Mouse (Mus musculus) embryonic facial prominence, embryonic 10.5 days (tissue): Measurements from ENCODE around the gene Gm21981. TPM values are rescaled to one million over a fixed set of nuclear protein-coding genes. Genes with fewer than 3 reads are reported as not detected.

ENCODE experiments used
- DNase-seq: peaks from one replicate; pipeline ENCODE4 v3.0.0-alpha.2; 2017; ENCODE audit warnings: low spot score
- H3K27ac ChIP-seq: fragments of 300-500 bp; sonication (generic); replicated peaks from 2 replicates; pipeline ENCODE4 v1.5.1; 2016; ENCODE audit warnings: mild to moderate bottlenecking
- H3K27me3 ChIP-seq: fragments of 300-500 bp; sonication (generic); replicated peaks from 2 replicates; pipeline ENCODE4 v1.6.1; 2016; ENCODE audit warnings: low read depth, mild to moderate bottlenecking; ENCODE audit not compliant: poor library complexity, severe bottlenecking
- H3K36me3 ChIP-seq: fragments of 300-500 bp; sonication (generic); replicated peaks from 2 replicates; pipeline ENCODE4 v1.6.1; 2016; ENCODE audit warnings: mild to moderate bottlenecking, moderate library complexity
- H3K4me1 ChIP-seq: fragments of 300-500 bp; sonication (generic); 2 replicates; pipeline ENCODE4 v1.6.1; 2016
- H3K4me3 ChIP-seq: fragments of 300-500 bp; sonication (generic); 2 replicates; pipeline ENCODE4 v1.5.1; 2016; ENCODE audit warnings: mild to moderate bottlenecking, moderate library complexity
- H3K9me3 ChIP-seq: fragments of 300-500 bp; sonication (generic); 2 replicates; pipeline ENCODE4 v1.6.1; 2016; ENCODE audit warnings: mild to moderate bottlenecking
- WGBS: fragments of 180-500 bp; shearing (Covaris S2); methylation state at CpG from one replicate; pipeline ENCODE4 v1.1.7; 2016; 5-methylcytosine and 5-hydroxymethylcytosine counted together
- polyA plus RNA-seq: library from polyadenylated mRNA; unstranded; fragments of >200 nt; fragmentation: Nextera tagmentation; extraction: Ambion mirVana; gene quantifications from 2 replicates; pipeline ENCODE4 v1.2.1, GENCODE M21; 2016

The Gm21981 gene
- polyA plus RNA-seq, 1 experiment from 2014 or later: 0.21 TPM

DNA sequence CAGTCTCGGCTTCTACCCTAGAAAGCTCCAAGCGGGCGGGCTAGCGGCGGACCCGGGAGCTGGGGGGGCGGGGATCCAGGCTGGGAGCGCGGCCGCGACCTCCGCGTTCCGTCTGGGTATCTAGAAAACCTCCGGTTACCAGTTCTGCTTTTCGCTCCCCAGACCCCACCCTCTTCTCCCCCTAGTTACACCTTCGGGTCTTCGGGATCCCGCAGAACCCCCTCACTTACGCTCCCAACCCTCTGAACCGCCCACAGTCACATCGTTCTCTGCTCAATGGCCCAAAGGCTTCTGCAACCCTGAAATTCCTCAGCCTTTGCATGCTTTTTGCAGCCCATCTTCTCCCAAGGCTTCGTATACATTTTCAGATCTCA, 1.1 kb upstream of the Gm21981 start:
- Histone ChIP-seq H3K9me3 (no peaks in the 10 kb centered on the region), H3K4me1 (peaks cover 23% of the 10 kb centered on the region), H3K27me3 (peaks cover 53% of the 10 kb centered on the region), H3K4me3 (peak overlapping the region; percentile 85), H3K36me3 (peaks cover 20% of the 10 kb centered on the region), H3K27ac (peak overlapping the region; percentile 90)
- no peak for DNase-seq
- WGBS: under 1% methylated on average over 23 of the region's 23 CpGs

- peak; percentile 99 for DNase-seq
- Histone ChIP-seq H3K27ac (peak within 1 kb of the TSS; percentile 90), H3K9me3 (no peaks in the 10 kb centered on the region), H3K4me1 (peaks cover 28% of the 10 kb centered on the region), H3K27me3 (peaks cover 59% of the 10 kb centered on the region), H3K36me3 (peaks cover 14% of the 10 kb centered on the region), H3K4me3 (peak within 1 kb of the TSS; percentile 85)
- WGBS: under 1% methylated on average over 80 of the region's 82 CpGs
These were observed 465 bp upstream of the Gm21981 start, which contains the start of gene Prickle4 for GRCm38 (mm10) chr17:47694503-47695336. Prickle4 (minus strand) TSS chr17:47694736.

- peak overlapping the region; percentile 85 for H3K4me3 ChIP-seq
- peaks cover 63% of the 10 kb centered on the region for H3K27me3 ChIP-seq
- H3K27ac ChIP-seq: peak overlapping the region; percentile 90; the same call in 1 of the 2 replicates
- H3K36me3 ChIP-seq: peaks cover 6% of the 10 kb centered on the region; the same call in 1 of the 2 replicates
- no peak for DNase-seq
- WGBS: 35% methylated on average over 13 of the region's 13 CpGs
- H3K9me3 ChIP-seq: no peaks in the 10 kb centered on the region
- H3K4me1 ChIP-seq: peaks cover 36% of the 10 kb centered on the region
These were observed 399 bp downstream of the Gm21981 start for GRCm38 (mm10) chr17:47693671-47694441.

DNA sequence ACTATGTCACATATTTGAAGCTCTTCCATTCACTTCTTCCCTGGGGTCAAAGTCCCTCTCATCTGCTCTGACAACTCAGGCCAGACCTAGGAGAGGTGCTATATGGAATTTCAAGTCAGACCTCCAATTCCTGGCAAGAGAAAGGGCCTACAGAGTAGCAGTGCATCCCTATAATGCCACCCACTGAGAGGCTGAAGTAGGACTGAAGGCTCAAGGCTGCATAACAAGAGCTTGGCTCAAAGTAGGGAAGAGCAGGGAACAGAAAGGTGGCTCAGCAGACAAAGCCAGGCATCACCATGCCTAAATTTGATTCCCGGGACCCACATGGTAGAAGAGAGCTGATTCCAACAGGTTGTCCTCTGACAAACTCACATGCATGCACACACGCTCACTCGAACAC, 2.6 kb downstream of the Gm21981 start:
- DNase-seq: no peak
- Histone ChIP-seq H3K27ac (no peak overlapping the region), H3K4me3 (no peak overlapping the region), H3K27me3 (peaks cover 56% of the 10 kb centered on the region), H3K9me3 (no peaks in the 10 kb centered on the region), H3K4me1 (peaks cover 46% of the 10 kb centered on the region), H3K36me3 (no peaks in the 10 kb centered on the region; the same call in 1 of the 2 replicates)
- WGBS: 94% methylated on average over 3 of the region's 3 CpGs

- Histone ChIP-seq H3K4me1 (peaks cover 44% of the 10 kb centered on the region), H3K27me3 (peaks cover 46% of the 10 kb centered on the region), H3K9me3 (no peaks in the 10 kb centered on the region), H3K27ac (no peak overlapping the region), H3K36me3 (peaks cover 16% of the 10 kb centered on the region), H3K4me3 (peak overlapping the region; percentile 76)
- no peak for DNase-seq
- 79% methylated on average over 8 of the region's 8 CpGs for WGBS
These were observed 4.4 kb downstream of the Gm21981 start for GRCm38 (mm10) chr17:47689894-47690293.

GRCm38 (mm10) chr17:47688608-47689575, 5.4 kb downstream of the Gm21981 start, which contains the start of gene Frs3:
Frs3 (plus strand) TSS chr17:47689030.
- under 1% methylated on average over 58 of the region's 58 CpGs for WGBS
- peaks cover 35% of the 10 kb centered on the region for H3K4me1 ChIP-seq
- H3K27ac ChIP-seq: peak within 1 kb of the TSS; percentile 86
- peaks cover 45% of the 10 kb centered on the region for H3K27me3 ChIP-seq
- peaks cover 26% of the 10 kb centered on the region for H3K36me3 ChIP-seq
- H3K9me3 ChIP-seq: no peaks in the 10 kb centered on the region
- H3K4me3 ChIP-seq: peak within 1 kb of the TSS; percentile 76
- peak; percentile 86 for DNase-seq

GRCm38 (mm10) chr17:47688344-47688607, 6.0 kb downstream of the Gm21981 start, which contains the start of gene Tomm6:
Tomm6 (minus strand) TSS chr17:47688386.
- DNase-seq: no peak
- Histone ChIP-seq H3K36me3 (peaks cover 32% of the 10 kb centered on the region), H3K9me3 (no peaks in the 10 kb centered on the region), H3K4me3 (peak within 1 kb of the TSS; percentile 76), H3K27ac (peak within 1 kb of the TSS; percentile 86), H3K4me1 (peaks cover 29% of the 10 kb centered on the region), H3K27me3 (peaks cover 39% of the 10 kb centered on the region)
- under 1% methylated on average over 9 of the region's 9 CpGs for WGBS

DNA sequence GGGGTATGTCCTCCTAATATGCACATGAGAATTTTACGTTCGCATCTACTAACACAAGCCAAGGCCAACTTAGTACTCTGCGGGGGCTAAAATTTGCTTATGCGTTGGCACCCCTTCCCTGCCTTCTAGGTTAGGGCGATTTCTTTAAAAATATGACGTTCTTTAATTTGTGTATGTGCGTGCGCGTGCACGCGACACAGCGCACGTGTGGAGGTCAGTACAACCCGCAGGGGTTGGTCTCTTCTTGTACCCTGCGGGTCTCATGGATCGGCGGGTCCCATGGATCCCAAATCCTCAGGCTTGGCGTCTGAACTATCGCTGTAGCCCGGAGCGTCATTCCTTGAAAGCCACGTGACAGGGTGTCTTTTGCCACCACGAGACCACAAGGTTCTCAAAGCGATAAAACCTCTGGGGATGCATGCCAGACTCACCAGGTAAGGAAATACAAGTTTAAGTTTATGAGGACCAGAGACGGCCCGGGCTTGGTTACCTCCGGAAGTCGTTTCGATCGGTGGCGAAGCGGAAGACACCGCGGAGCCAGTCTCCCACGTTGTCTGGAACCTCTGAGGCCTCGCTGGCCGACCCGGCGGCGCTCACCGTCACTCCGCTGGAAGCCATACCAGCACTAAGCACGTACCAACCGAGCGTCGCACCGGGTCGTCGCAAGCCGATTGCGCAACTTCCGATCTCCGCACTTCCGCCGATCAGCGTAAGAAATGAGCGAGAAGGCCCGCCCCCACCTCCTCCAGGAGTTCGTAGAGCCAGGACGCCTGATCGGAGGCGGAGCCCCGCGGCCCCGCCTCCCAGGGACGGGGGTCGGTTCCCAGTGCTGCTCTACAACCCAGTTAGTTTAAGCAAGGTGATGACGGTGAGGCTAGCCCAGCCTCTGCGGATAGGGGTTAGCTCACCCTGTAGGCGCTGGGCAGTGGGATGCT, 6.6 kb downstream of the Gm21981 start:
- Histone ChIP-seq H3K27ac (peak overlapping the region; percentile 86), H3K27me3 (peaks cover 33% of the 10 kb centered on the region), H3K4me1 (peaks cover 28% of the 10 kb centered on the region), H3K9me3 (no peaks in the 10 kb centered on the region), H3K4me3 (peak overlapping the region; percentile 76), H3K36me3 (peaks cover 38% of the 10 kb centered on the region)
- DNase-seq: peak; percentile 97
- WGBS: 1% methylated on average over 70 of the region's 70 CpGs

- DNase-seq: no peak
- no peaks in the 10 kb centered on the region for H3K27me3 ChIP-seq
- peaks cover 83% of the 10 kb centered on the region for H3K36me3 ChIP-seq
- 85% methylated on average over 4 of the region's 4 CpGs for WGBS
- H3K27ac ChIP-seq: no peak overlapping the region
- H3K4me1 ChIP-seq: peaks cover 13% of the 10 kb centered on the region
- H3K4me3 ChIP-seq: no peak overlapping the region
- H3K9me3 ChIP-seq: no peaks in the 10 kb centered on the region
These were observed 11.4 kb downstream of the Gm21981 start for GRCm38 (mm10) chr17:47682836-47683235.

- Histone ChIP-seq H3K4me1 (peaks cover 8% of the 10 kb centered on the region), H3K27ac (no peak overlapping the region), H3K4me3 (no peak overlapping the region), H3K9me3 (no peaks in the 10 kb centered on the region), H3K27me3 (peaks cover 2% of the 10 kb centered on the region), H3K36me3 (peaks cover 78% of the 10 kb centered on the region)
- no peak for DNase-seq
- 87% methylated on average over 5 of the region's 5 CpGs for WGBS
These were observed 15.6 kb downstream of the Gm21981 start for GRCm38 (mm10) chr17:47678702-47679101.

GRCm38 (mm10) chr17:47678238-47678637, 16.0 kb downstream of the Gm21981 start:
- no peak overlapping the region for H3K4me3 ChIP-seq
- H3K4me1 ChIP-seq: peaks cover 12% of the 10 kb centered on the region
- no peaks in the 10 kb centered on the region for H3K9me3 ChIP-seq
- H3K27me3 ChIP-seq: peaks cover 7% of the 10 kb centered on the region
- WGBS: 88% methylated on average over 5 of the region's 5 CpGs
- H3K27ac ChIP-seq: no peak overlapping the region
- peaks cover 74% of the 10 kb centered on the region for H3K36me3 ChIP-seq
- DNase-seq: no peak
